Mouse (Mus musculus): ENCODE measurements around the gene Slc28a3.

Gene Slc28a3

GRCm38 (mm10) chr13:58523011-58523760 is 87.5 kb downstream of the Slc28a3 start:
- DNase-seq (ENCODE audit: low spot score in 2 of 2): no peak

DNA sequence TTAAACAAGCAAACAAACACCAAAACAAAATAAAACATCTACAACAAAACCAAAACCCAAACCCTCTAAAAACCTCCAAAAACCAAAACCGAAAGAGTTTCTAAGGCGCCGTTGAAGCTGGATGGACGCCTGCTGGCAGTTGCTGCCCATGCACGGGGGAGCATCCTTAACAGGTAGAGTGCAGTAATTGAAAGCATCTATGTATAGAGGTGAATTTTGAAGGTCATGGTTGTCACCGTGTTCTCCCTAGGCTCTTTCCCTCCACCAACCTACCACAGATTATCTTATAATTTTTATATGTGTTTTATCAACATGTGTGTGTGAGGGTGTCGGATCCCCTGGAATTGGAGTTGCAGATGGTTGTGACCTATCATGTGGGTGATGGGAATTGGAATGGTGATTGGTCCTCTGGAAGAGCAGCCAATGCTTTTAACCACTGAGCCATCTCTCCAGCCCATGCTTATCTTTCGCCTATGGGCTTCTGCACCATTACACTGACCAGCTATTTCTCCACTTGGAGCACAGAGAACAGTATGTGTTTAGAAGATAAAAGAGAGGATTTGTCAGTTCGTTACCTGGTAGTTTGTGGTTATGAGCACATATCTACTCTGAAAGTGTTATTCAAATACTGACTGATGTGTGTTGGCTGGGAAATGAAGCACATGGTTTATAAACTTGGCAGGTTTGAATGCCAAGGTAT is 89.2 kb downstream of the Slc28a3 start:
- DNase-seq (ENCODE audit: low spot score in 2 of 2): no peak

DNA sequence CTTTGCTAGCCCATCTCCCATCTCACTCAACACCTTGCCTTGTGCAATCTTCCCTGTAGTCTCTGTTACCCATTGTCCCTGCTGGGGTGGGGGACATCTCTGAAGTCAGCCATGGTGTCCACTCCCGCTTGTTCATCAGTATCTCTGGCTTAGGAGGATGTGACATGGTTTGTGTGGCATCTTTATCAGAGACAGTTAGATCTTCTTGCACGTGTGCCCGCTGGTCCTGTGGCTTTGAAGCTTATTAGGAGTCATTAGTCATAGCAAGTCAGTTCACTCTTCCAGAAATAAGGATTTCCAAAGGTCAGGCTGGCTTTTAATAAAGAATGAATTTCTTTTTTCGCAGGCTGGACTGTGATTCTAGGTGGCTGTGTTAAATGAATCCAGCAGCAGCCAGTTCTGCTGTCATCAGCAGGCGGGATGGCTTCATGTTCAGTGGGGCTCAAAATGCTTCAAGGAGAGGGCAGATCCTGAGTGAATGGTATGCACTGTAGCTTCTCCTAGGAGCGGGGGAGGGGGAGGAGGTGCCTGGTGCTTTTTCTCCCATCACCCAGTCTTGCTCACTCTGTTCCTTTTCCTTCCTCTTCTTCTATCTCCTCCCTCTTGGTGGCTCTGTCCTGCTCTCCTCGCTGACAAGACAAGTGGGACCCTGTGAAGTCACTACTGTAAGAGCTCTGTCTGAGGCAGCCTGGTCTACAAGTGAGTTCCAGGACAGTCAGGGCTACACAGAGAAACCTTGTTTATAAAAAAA is 89.9 kb downstream of the Slc28a3 start:
- DNase-seq (ENCODE audit: low spot score in 2 of 2): no peak

GRCm38 (mm10) chr13:58520028-58520427 is 90.6 kb downstream of the Slc28a3 start:
- DNase-seq (ENCODE audit: low spot score in 2 of 2): peak in 1 of 2 experiments; percentile 52

GRCm38 (mm10) chr13:58516277-58516676 is 94.4 kb downstream of the Slc28a3 start:
- peak in 1 of 2 experiments; percentile 38 for DNase-seq (ENCODE audit: low spot score in 2 of 2)

DNA sequence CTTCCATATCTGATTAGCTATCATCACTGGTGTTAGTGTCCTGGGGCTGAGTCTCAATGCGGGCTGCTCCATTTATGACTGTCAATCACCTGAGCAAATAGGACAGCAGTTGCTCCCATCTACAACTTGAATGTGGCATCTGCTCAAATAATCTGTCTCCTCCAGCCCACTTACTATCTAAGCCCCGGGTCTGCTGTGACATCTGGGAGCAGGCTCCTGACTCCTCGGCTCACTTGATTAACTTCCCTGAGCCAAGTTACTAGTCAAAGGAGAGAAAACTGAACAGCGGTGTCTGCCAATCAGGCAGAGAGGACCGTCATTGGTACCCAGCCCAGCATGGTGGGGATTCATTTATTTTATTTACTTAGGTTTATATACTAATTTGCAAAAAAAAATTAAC is 95.0 kb downstream of the Slc28a3 start:
- DNase-seq (ENCODE audit: low spot score in 2 of 2): no peak

DNA sequence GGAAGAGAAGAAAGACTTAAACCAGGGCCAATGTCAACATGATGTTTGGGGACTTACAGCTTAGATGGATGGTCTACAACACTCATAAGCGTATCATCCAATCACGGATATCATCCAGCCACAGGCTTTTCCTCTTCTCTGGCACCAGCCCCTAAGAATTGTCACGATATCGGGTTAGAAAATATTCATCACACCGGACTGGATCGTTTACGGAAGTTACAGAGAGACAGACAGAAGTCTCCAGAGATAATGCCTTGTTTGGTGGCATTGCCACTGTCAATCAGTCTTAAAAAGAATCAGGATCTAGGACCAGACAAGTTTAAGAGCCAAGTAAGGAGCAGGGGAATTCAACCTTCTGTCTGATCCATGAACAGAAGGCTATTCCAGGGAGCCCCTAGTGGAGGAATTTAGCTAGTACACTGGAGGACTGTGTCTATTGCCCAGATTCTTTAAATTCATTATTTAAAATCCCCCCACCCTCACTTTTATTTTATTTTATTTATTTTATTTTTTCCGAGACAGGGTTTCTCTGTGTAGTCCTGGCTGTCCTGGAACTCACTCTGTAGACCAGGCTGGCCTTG is 96.4 kb downstream of the Slc28a3 start:
- no peak for DNase-seq (ENCODE audit: low spot score in 2 of 2)

DNA sequence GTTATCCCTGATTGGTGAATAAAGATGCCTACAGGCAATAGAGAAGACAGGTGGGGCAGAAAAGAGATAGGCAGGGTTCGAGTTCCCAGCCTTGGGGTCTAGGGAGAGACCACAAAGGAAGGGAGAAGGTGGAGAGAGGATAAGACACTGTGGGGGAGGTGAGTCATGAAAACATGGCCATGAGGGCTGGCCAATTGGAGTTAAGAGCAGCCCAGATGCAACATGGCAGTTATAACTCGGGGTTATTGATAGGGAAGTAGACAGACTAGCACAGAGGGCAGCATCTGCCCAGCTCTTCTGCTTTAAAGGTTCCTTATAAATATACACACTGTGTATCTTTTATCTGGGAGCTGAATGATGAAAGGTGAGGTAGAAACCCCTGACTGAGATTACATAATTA is 98.8 kb downstream of the Slc28a3 start:
- no peak for DNase-seq (ENCODE audit: low spot score in 2 of 2)

- DNase-seq (ENCODE audit: low spot score in 2 of 2): no peak
Measured at GRCm38 (mm10) chr13:58511248-58511647, 99.4 kb downstream of the Slc28a3 start.

DNA sequence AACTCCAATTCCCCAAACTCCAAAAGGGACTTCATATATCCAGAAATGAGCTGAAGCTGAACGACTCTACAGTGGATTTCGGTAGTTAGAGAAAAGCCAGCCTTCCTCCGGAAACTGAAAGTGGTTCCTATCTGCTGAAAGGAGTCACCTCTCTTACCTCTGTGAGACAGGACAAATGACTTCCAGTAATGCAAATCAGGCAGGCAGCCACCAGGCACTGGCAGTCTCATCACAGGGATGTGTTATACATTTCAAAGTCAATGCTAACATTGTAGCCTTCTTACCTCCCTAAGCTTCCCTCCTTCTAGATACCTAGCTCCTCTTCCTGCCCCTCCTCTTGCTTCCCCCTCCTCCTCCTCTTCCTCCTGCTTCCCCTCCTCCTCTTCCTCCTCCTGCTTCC is 101.4 kb downstream of the Slc28a3 start:
- DNase-seq (ENCODE audit: low spot score in 2 of 2): no peak

- no peak for DNase-seq (ENCODE audit: low spot score in 2 of 2)
Measured at GRCm38 (mm10) chr13:58503610-58504009, 107.1 kb downstream of the Slc28a3 start.

DNA sequence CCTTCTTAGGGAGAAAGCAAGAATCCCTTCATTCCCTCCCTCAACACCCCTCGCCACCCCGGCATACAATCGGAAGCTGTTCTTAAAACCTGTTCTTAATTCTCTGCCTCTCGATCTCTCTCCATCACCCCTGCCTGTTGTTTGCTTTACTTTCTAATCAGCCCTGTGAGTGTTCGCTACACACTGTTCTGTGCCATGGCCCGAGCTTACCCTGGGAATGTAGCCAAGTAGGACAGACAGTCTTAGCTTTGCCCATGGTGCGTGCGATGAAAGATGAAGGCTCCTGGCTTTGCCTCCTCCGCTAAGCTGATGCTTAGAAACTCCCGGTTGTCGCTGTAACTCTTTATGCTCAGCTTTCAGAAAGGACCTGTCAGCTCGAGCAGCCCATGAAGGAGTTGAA is 112.9 kb downstream of the Slc28a3 start:
- no peak for DNase-seq (ENCODE audit: low spot score in 2 of 2)

Measured in spleen, postnatal 10 days (tissue).